Mouse (Mus musculus) naive thymus-derived CD4-positive, alpha-beta T cell, adult 5 months (primary cell): ENCODE results near the gene Fer1l4. TPM values are rescaled to one million over a fixed set of nuclear protein-coding genes. Genes with fewer than 3 reads are reported as not detected.

Source experiments
- polyA plus RNA-seq: library from polyadenylated mRNA; unstranded; fragments of 100-300 nt; shearing (Covaris generic); gene quantifications from one replicate; pipeline ENCODE4 v1.2.1, GENCODE M21; 2017

The Fer1l4 gene
- polyA plus RNA-seq, result not detected

GRCm38 (mm10) chr2:156052816-156053215, at the start of gene Fer1l4:
Gene Fer1l4, minus strand, starts transcription at chr2:156052947.

GRCm38 (mm10) chr2:156065099-156066041, 12.6 kb upstream of the Fer1l4 start, which contains the start of gene Spag4:
Gene Spag4, plus strand, starts transcription at chr2:156065175.

GRCm38 (mm10) chr2:156007888-156008532, 44.7 kb downstream of the Fer1l4 start, which contains the start of the genes 6430550D23Rik and Ergic3:
Gene 6430550D23Rik, minus strand, starts transcription at chr2:156007977.
Gene Ergic3, plus strand, starts transcription at chr2:156008045.

Other genes with a start within 250 kb of the Fer1l4 start
- gene BC029722, start 233.5 kb downstream of the Fer1l4 start, polyA plus RNA-seq, result 37.9 TPM
- gene Eif6, start 226.0 kb downstream of the Fer1l4 start, polyA plus RNA-seq, result 168 TPM
- not detected for gene Fam83c, start 218.1 kb downstream of the Fer1l4 start, polyA plus RNA-seq
- gene Uqcc1, start 122.6 kb downstream of the Fer1l4 start, polyA plus RNA-seq, result 45.5 TPM
- not detected for gene Gm15557, start 112.2 kb downstream of the Fer1l4 start, polyA plus RNA-seq
- not detected for gene Gdf5, start 107.6 kb downstream of the Fer1l4 start, polyA plus RNA-seq
- 19.3 TPM for gene Cep250, start 96.5 kb downstream of the Fer1l4 start, polyA plus RNA-seq
- 2.7 TPM for gene 6430550D23Rik, start 45.0 kb downstream of the Fer1l4 start, polyA plus RNA-seq
- 78.5 TPM for gene Ergic3, start 44.9 kb downstream of the Fer1l4 start, polyA plus RNA-seq
- 3.5 TPM for gene Spag4, start 12.2 kb upstream of the Fer1l4 start, polyA plus RNA-seq
- gene Cpne1, start 59.0 kb upstream of the Fer1l4 start, polyA plus RNA-seq, result 64.8 TPM
- 54.4 TPM for gene Rbm12, start 59.0 kb upstream of the Fer1l4 start, polyA plus RNA-seq
- gene Gm28036, start 74.1 kb upstream of the Fer1l4 start, polyA plus RNA-seq, result 24.9 TPM
- 119 TPM for gene Romo1, start 91.1 kb upstream of the Fer1l4 start, polyA plus RNA-seq
- 38.9 TPM for gene Nfs1, start 91.2 kb upstream of the Fer1l4 start, polyA plus RNA-seq
- 1,761 TPM for gene Rbm39, start 127.3 kb upstream of the Fer1l4 start, polyA plus RNA-seq
- gene Phf20, start 143.5 kb upstream of the Fer1l4 start, polyA plus RNA-seq, result 97.4 TPM